Mouse (Mus musculus) right cerebral cortex, postnatal 25 days (tissue): Measurements from ENCODE around the gene Fnbp1l.

ENCODE experiments used
- DNase-seq: peaks from one replicate; pipeline ENCODE4 v3.0.0; 2022

Fnbp1l gene

DNA sequence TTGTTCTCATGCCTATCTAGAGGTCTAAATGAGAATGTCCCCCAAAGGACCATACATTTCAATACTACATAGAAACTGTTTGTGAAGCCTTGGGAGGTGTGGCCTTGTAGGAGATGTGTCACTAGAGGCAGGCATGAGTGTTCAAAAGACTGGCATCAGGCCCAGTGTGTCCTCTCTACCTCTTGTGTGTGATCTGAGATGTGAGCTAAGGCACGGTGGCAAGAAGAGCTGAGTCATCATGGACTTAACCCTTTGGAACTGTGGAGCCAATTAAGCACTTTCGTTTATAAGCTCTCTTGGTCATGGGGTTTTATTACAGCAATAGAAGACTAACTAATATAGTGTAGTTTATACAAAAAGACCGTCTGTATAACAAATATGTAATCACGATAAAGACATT, 16.3 kb downstream of the Fnbp1l start:
- DNase-seq: no peak

DNA sequence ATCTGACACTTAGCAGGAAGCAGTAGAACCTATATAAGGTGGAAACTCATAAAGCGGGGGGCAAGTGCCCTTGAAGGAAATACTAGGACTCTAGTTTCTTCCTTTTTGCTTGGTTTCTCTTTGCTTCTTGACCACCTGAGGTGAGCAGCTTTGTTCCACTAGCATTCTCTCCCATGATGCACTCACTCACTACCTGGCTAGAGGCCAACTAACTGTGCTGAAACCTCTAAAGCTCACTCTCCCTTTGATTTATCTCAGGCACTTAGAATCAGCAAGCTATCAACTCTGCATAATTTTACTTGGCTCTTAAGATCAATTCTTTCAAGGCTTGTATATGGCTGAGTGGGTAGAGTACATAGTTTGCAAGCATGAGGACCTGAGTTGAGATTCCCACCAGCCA, 17.1 kb downstream of the Fnbp1l start:
- DNase-seq: no peak

DNA sequence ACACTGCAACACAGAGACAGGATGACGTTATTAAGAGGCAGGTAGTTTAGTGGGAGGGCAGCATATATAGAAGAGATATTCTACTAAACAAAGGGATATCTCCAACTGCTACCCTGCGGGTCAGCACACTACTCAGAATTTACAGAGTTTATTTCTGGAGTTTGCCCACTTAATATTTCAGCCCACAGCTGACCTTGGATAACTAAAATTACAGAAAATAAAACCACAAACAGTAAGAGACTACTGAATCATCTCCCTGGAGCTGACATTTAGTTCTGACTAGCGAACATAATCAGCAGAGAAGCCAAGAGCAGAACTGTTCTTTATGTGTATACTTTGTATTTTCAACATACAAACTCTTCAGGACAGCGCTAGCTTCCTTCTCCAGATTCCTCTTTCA, 20.2 kb downstream of the Fnbp1l start:
- DNase-seq: no peak

DNA sequence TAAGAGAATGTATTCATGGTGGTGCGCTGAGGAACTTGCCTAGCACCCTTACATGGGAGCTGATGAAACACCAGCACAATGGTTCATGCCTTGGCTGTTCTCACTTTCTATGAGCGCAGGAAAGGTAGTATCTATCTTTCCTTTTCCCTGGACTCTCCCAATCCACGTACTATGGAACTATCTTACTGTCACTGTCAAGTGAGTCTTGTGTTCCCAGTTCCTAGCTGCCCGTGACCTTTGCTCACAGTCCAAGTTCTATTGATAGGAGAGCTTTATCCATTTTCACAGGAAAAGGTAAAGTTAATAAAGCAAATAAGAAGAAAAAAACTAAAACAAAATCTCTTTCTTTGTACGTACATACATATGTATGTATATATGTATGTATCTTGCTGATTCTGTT, 28.7 kb downstream of the Fnbp1l start:
- no peak for DNase-seq

DNA sequence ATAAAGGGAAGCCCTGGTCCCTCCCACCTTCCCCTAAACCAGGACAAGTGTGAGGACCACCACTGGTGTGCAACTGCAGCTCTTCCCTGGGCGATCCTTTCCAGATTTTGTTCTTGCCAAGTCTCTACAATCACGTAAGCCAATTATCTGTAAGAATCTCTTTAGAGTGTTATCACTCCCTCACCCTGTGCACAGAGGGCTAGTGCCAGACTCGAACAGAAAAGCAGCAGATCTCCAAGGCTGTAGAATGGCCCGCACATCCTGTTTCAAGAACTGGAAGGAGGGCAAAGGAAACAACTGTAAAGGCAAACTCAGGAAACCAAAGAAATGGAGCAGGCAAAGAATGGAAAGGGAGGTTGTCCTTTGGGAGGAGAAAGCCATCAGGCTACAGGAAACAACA, 29.2 kb downstream of the Fnbp1l start:
- no peak for DNase-seq

DNA sequence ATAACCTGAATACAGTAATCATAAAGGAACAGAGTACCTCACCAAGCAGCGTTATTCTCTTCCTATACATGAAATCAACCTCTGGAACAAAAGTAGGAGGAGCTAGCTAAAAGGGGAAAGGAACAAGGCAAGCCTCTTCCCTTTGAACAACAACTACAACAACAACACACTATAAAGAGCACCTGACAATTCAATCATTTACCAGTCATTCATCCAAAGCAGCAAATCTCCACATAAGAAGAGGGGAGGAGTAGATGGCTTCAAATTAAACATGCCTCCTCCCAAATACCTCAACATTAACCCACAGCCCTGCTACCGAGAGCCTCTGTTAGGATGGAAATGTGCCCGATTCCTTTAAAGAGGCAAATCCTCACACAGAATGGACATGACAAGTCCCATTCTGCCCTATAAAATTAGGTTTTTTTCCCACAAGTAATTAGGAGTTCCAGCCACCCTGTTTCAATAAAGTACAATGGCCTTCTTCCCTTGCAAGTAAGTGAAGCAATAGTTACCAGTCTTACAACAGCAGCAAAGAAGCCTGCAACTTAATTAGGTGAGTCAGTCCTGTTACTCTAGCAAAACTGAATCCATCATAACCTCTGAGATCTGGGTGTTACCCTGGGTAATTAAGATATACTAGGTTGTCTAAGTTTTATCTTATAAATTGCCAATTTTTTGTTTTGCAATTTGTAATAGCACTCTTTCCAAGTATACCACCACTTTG, 32.4 kb downstream of the Fnbp1l start:
- no peak for DNase-seq

DNA sequence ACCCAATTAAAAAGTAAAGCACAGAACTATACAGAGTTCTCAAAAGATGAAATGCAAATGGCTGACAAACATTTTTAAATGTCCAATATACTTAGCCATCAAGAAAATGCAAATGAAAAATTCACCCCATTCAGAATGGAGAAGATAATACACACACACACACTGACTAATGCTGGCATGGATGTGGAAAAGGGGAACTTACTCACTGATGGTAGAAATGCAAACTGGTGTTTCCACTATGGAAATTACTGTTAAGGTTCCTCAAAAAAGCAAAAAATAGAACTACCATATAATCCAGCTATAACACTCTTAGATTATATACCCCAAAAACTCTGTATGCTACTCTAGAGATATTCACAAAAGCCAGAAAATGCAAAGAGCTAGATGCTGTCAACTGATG, 42.2 kb downstream of the Fnbp1l start:
- DNase-seq: no peak

DNA sequence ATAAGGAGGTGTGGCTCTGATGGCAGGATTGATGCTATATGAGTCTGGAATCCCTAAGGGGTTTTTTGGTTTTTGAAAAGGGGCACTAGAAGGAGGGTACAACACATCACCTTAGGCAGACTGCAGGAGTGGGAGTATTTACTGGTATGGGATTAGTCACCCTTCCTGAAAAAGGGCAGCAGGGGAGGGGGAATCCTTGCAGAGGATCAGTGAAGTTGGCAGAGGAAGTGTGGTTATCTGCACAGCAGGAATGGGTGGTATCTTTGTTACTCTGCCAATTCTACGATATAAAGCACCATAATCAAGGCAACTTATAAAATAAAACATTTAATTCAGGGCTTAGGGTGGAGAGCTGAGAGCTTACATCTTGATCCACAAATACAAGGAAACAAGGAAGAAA, 44.6 kb downstream of the Fnbp1l start:
- no peak for DNase-seq

DNA sequence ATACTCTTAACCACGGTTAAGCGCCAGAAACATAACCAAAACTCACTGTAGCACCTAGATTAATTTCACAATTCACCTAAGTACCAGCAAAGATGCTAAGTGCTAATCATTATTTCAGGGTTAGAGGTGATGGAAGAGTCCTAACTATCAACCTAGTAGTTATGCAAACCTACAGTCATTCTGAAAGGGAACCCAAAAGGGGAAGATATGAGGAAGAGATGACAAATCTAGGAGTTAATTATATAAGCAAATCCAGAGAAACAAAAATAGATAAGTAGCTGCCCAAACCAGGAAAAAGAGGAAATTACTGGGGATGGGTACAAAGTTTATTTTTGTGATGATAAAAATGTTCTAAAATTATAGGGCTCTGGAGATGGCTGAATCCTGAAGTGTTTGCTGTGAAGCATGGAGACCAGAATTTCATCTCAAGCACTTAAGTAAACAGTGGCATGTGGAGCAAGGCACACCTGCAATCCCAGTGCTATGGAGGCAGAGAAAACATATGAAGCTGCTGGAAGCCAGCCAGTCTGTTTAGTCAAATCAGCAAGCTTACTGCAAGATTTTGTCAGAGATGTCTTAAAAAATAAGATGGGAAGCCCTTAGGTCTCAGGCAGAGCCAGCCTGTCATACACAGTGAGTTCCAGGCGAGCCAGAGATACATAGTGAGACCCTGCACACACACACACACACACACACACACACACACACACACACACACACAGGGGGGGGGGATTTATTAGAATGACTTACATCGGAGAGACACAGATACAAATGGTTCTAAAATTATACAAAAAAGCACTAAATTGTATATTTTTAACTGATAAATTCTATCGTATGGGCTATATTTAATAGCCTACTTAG, 45.9 kb downstream of the Fnbp1l start:
- peak; percentile 56 for DNase-seq

DNA sequence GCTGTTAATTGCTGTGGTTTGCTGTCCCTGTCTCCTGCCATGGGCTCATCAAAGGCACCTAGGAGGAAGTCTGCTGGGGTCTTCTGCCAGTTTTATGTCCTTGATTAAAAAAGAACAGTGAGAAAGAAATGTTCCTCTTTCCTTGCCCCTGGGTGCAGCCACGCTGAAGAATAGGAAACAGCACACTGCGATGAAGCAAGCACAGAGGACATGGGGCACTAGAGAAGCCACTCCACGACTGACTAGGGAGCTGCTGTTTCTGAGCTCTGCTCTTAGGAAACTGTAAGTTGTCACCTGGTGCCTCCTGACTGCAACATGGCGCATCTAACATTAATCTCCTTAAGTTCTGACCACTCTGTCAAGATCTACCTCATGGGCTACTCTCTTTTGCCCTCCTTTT, 53.0 kb downstream of the Fnbp1l start:
- DNase-seq: no peak

DNA sequence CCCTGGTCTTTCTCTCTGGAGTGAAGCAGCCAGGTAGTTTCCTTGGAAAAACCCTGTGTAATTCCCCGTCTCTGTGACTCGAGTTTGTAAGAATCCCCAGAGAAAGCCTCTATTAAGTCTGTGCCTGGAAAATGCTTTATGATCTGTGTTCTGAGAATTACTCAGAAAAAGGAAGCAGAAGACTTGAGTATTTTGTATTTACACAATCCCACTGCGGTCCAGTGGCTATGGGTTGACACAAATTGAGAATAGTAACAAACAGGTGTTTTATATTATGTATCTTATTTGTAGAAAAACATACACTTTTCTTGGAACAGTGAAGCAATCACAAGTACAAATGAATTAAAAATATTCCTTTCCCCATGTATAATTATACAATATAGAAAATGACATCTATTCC, 53.4 kb downstream of the Fnbp1l start:
- no peak for DNase-seq

DNA sequence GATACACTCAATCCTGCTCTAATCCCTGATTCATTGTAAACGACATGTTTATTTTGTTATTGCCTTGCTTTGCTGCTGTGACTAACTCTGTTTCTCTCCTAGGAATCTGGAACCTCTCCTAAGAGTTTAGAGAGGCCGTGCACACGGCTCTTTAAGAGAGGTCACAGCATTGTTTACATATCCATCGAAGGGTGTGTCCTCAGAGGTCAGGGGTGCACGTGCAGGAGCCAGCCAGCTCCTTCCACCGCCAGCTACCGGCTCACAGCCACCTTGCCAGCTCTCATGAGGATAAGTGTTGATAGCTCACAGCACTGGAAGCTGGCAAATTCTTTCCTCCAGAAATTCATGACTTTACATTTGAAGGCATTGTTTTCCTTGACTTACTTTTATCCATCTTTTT, 54.2 kb downstream of the Fnbp1l start:
- DNase-seq: no peak

DNA sequence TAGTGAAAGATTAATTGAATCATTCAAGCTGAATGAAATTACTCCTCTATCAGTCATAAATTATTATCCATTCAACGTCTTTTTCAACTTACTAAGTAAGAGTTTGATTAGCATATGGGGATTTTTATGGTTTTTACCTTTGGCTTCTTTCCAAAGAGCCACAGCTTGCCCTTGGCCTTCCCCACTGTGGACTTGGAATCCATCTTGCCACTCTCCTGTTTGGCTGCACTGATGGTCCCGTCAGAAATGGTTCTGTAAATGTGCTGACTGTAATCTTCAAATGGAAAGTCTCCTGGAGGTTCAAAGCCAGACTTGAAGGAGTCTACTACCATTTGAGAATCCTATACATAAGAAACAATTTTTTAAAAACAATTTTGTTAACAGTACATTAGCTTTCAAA, 61.7 kb downstream of the Fnbp1l start:
- no peak for DNase-seq

DNA sequence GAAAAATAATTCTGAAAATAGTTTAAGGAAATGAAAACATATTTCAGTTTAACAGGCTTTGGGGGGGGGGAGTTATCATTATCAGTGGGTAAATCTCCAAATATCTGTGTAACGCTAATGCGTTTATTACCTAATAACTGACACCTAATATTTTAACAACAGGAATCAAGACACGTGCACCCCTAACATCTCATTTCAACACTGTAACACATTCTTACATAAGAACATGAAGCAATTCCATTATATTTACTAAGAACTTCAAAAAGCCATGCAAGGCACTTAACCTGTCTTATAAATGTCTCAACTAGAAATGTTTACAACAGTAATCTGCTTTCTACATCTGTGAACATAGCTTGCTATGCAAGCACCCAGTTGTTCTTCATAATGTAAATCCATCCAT, 68.3 kb downstream of the Fnbp1l start:
- no peak for DNase-seq

DNA sequence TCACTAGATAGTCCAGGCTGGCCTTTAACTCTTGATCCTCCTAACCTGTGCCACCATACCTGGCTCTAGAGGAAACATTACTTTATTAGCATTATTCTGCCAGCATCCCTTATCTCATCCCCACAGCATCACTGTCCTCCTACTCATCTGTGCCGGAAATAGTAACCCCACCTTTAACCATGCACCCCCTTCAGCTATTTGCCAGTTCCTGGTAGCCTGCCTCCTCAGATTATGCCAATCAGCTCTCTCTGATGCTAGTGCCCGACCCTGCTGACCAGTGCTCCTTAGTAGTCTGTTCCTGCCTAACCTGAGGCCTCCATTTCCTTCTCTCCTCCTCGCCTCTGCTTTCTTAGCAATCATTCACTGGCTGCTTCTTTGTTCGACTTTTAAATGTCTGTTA, 72.0 kb downstream of the Fnbp1l start:
- DNase-seq: no peak

DNA sequence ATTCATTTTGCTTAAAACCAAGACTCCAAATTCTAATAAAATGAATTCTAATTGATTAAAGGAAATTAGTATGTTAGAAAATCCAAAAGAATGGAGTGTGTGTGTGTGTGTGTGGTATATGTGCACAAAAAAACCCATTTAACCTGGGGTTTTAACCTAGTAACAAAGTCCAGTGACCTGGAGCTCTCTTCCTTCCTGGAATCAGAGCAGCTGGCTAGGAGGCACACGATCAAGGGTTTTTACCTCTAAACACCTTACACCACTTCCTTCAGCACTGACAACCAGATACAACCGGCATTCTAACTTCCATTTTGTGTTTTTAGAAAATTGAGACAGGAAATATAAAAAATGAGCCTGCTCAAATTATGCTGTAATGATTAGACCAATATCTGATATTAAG, 74.2 kb downstream of the Fnbp1l start:
- DNase-seq: no peak

DNA sequence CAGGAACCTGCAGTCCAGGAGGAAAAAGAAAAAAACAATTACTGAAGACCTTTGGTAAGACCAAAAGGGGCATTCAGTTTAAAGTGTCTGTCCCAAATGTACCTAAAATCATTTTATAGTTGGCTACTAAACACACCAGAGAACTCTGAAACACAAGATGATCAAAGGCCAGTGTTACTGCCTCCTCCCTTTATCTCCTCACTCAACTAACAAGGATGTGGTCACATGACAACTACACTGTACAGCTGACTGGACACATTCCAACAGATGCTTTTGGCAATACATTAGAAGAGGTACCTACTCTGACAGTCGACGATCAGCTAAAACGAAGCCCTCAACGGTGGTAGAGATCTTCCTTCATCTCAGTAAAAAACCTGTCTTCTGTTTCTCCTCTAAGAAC, 78.6 kb downstream of the Fnbp1l start:
- DNase-seq: no peak

DNA sequence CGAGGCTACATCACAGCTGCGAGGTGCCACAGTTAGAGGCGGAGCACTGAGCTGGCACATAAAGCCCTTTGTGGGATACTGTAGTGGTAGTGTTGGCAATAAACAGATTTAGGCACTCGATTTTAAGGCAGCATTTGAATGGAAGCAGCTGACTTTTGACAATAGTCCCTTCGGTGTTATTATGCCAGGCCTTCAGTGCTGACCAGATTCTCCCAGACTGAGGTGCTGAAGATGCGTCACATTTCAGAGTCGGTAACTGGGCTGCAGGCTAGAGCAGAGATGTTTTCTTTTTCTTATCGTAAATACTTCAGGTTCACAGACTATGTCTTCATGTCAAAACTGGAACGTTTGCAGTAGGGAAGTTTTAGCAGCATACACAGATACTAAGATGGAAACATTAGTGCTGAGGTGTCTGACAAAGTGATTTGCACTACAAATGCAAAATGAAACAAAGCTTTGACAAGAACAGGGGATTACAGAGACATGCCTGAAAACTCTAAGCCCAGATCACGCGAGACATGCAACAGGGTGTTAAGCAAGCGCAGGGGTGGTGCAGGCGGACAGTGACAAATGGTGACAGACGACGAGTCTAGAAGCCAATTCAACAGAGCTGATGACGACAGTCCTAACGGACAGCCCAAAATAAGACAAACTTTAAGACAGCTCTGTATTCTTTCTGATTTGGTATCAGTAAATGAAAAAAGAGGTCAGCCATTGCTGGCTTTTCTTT, 79.4 kb downstream of the Fnbp1l start:
- no peak for DNase-seq

DNA sequence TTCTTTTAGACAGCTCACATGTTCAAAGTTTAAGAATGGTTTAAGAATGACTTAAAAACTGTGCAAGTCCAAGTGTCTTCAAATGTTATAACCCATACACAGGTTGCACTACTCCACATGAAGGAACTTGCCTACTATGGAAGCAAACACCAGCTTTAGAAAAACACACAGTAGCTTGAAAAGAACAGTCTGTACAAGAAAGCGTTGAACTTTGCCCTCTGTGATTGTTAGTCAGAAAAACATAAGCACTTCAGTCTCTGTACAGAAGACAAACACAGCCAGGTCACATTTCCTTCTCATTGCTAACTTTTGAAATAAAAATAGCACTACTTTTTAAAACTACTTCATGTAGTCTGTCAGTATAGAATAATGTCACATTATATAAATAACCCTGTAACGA, 80.7 kb downstream of the Fnbp1l start:
- no peak for DNase-seq

DNA sequence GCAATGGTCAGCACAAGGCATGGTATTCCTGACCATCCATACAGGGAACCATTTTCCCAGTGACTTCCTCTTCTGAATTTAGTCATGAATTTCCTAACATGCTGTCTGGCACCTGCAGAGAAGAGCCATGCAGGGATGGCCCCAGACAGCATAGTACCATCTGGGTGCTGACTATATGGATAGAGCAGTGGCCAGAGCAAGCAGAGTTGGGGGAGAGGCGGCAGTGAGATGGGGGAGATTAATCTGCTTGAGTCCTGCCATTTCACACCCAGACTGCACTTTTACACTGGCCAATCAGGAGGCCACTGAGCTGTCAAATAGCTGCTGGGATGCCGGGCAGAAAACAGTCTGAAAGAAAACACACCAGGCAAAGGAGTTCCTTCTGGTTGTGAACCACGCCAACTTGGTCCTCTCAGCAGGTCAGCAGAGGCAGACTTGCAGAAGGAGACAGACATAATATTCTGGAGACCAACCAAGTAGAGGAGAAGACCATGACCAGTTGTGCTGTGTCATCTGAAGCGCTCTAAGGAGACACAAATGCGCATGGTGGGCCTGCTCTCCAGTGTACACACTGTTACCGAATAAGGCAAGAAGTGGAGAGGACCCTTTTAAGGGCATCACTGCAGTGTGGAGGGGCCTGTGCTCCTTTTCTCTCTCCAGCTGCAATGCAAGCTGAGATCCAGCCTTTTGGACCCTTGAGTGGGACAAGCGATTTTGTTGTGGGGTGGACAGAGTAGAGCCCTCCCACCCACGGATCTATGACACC, 83.4 kb downstream of the Fnbp1l start:
- DNase-seq: no peak

DNA sequence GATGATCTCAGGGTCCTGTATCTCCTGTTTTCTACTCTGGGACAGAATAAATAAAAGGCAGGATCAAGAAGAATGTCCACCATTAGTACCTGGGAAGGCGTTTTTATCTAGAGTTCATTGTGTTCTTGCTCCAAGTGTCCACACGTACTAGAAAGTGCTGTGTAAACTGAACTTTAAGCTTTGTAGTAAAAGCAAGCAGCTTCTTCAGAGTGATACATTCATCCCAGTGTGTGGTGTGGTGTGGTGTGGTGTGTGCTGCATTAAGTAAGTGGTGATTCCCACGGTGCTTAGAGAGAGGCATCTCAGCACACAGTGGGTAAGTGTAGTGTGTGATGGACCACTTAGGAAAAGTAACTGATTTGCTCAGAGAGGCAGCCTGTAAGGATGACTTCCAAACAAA, 91.0 kb downstream of the Fnbp1l start:
- no peak for DNase-seq

DNA sequence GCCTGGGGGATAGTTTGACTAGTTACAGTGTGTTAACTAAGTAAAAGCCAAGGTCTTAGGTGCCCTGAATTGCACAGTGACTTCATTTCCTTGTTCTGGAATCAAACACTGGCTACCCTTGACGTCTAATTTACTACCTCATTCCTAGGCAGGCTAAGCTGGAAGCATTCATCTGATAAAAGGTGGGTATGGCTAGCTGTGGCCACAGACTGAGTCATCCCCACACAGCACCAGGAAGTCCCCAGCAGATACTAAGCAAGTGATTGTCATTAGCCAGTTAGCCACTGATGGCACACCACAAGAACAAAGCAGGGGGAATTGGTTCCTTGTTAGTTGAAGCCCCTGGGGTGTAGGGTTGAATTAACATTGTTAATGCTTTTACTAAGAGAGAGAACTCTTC, 98.2 kb downstream of the Fnbp1l start:
- DNase-seq: no peak

DNA sequence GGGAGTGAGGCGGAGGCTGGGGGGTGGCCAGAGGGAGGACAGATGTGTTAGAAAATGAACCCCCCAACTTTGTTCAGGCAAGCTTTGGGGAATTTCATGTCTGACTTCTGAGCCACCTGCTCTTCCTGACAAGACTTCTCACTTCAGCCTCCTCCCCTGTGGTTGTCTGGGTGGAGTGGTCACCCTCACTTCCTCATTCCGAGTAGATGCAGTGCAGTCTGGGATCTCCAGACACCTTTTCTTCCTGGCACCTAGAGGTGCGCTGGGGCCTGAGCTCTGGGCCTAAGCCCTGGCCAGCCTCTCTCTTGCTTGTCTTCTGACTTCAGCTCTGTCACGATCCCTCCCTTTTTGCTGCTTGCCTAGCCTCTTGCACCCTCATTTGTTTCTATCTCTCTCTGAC, 98.6 kb downstream of the Fnbp1l start:
- DNase-seq: no peak
